Mouse (Mus musculus): ENCODE data around the gene Bmpr2.

DNA sequence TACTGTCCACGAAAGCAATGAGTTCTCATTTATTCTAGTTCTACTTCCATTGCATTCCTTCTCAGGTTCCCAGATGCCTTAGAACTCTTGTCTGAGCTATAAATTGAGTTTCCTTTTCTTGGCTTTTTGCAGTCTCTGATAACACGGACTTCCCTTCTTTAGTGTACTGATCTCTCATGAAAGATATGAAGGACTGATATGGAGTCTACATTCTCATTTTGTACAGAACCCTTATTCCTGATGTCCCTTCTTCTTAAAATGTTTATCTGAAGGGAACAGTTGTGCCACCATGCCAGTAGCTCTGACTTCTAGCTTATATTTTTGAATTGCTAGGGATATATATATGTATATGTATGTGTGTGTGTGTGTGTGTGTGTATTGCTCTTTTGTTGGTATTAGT, 46.7 kb downstream of the Bmpr2 start:
- TF ChIP-seq CTCF (IDR thresholded peaks at IDR 0.05; ENCODE audit: control insufficient read depth, insufficient read depth, low read length) (no peak), POLR2A (IDR thresholded peaks at IDR 0.05; ENCODE audit: borderline replicate concordance, control insufficient read depth, low read depth, low read length) (no peak)
